Mouse (Mus musculus): Measurements from ENCODE around the gene Tmem88.

DNA sequence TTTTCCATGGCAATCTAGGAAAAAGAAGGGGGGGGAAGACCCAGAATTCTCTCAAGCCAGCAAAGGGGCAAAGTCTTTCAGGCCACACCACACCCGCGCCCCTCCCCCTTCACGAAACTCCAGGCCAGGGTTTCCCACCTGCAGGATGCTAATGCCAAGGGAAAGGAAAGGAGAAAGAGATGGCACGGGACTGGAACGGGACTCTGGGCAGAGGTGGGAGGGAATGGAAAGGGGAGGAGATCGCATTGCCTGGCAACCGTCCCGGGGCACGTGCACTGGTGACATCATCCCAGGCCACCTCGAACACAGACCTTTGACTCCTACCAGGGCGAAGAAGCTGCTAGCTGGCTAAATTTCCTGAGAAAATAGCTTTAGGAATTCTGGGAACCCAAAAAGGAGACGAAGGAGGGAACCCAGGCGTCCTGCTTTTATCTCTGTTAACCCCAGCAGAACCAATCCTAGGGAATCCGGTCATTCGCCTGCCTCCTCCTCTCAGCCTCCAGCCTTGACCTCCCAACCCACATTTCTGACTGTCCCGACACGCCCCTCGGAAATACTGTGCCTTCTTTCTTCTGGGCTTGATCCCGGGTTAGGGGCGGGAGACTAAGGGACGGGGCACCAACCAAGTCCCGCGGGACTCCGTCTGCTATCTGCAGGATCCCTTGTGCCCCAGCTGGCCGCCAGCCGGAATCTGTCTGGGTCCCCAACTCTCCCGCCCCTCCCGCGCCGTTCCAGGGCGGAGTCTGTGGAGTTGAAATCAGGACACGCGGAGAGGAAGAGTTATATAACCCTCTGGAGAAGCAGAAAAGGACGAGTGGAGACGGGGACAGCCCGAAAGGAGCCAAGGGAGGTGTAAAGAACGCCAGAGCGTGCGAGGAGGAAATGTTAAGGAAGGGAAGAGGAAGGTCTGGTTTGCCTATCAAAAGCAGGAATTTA, 19.7 kb upstream of the Tmem88 start:
- TF ChIP-seq POLR2A (IDR thresholded peaks at IDR 0.05; ENCODE audit: low read depth, low read length) (no peak), JUN (IDR thresholded peaks at IDR 0.05; ENCODE audit: insufficient read depth, low read depth, low read length) (peak; percentile 76), RCOR1 (conservative IDR thresholded peaks at IDR 0.05; ENCODE audit: low read depth, low read length) (peak; percentile 60; the same call in 1 of the 2 replicates), CTCF (conservative IDR thresholded peaks at IDR 0.05 in 1 of 2, IDR thresholded peaks at IDR 0.05 in 1 of 2; ENCODE audit: low read depth in 2 of 2, low read length in 2 of 2) (no peak), ZC3H11A (IDR thresholded peaks at IDR 0.05; ENCODE audit: low read depth, low read length) (no peak), USF2 (conservative IDR thresholded peaks at IDR 0.05; ENCODE audit: low read depth, low read length) (0 out of 2 replicates have a peak, but pooled peaks have one; percentile 5), MYC (IDR thresholded peaks at IDR 0.05; ENCODE audit: low read depth, low read length) (peak; percentile 56; the same call in 1 of the 2 replicates), ELF1 (IDR thresholded peaks at IDR 0.05; ENCODE audit: low read depth, low read length) (no peak), E2F4 (IDR thresholded peaks at IDR 0.05; ENCODE audit: insufficient replicate concordance, low read depth, low read length) (no peak), BHLHE40 (IDR thresholded peaks at IDR 0.05; ENCODE audit: low read depth, low read length) (peak; percentile 99), MXI1 (IDR thresholded peaks at IDR 0.05; ENCODE audit: low read depth, low read length) (peak; percentile 62), UBTF (IDR thresholded peaks at IDR 0.05; ENCODE audit: low read depth, low read length) (no peak), ZNF384 (IDR thresholded peaks at IDR 0.05; ENCODE audit: low read depth, low read length) (no peak)

All from CH12.LX (cell line).